Mouse (Mus musculus) T-helper 17 cell (primary cell): ENCODE measurements at regions not wholly inside any gene's neighbourhood (a gene's known extent, or its start where the extent isn't known, plus 50 kb on each side); places are given as distances from the start of the nearest gene placed in this dataset.

Source experiments
- in situ Hi-C, 2 experiments: fragments of 300-600 bp; cut with MboI, MseI; formaldehyde crosslinking; loops; 1 replicate in 1 of 2; 2 replicates in 1 of 2; pipeline ENCODE4 v1.15.1; 2025; ENCODE audit warnings: high pct_unique_total_duplicates in 2 of 2

GRCm38 (mm10) chr14:44926368-44927203, 61.4 kb upstream of the Ptger2 start:
- in situ Hi-C loops: loop anchor here (10.0 kb wide), 1 partner anchor 132 kb away; no protein-coding TSS in a partner anchor

- in situ Hi-C loops: loop anchor here (10.0 kb wide), 1 partner anchor 127 kb away; no protein-coding TSS in a partner anchor
Measured at GRCm38 (mm10) chr14:44921786-44922185, 62.6 kb upstream of the Ptgdr start.

GRCm38 (mm10) chr14:44919389-44919788, 60.2 kb upstream of the Ptgdr start:
- in situ Hi-C loops: no loop called here

DNA sequence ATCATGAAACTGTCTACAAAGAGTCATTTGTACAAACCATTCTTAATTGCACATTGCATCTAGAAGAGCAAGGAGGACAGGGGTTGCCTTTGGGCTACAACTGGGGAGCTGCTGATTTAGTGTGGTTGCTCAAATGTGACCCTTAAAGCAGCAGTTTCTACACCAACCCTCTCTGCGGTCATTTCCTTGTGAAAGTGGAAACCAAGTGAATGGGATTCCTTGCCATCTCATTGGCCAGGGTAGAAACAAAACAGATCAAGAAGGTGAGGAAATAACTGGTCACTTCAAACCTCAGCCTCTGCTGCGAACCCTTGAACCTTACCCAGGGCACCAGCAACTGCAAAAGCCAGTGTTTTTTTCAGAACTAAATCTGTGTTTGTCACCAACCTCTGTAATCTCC, 56.5 kb upstream of the Ptgdr start:
- in situ Hi-C loops: no loop called here

GRCm38 (mm10) chr14:44912740-44913139, 53.6 kb upstream of the Ptgdr start:
- in situ Hi-C loops: no loop called here
